Mouse (Mus musculus): ENCODE results near the gene Eva1c.
A peak's percentile ranks its signal among the peaks of the same experiment; 100 is the strongest.

Gene Eva1c

GRCm38 (mm10) chr16:90911766-90912165 lies 85.2 kb downstream of the Eva1c start:
- no peak for DNase-seq (ENCODE audit: extremely low spot score, low read depth, low spot score)

GRCm38 (mm10) chr16:90916040-90916481 lies 89.5 kb downstream of the Eva1c start:
- no peak for DNase-seq (ENCODE audit: extremely low spot score, low read depth, low spot score)

GRCm38 (mm10) chr16:90917156-90917555 lies 90.6 kb downstream of the Eva1c start:
- no peak for DNase-seq (ENCODE audit: extremely low spot score, low read depth, low spot score)

- no peak for DNase-seq (ENCODE audit: extremely low spot score, low read depth, low spot score)
Measured at GRCm38 (mm10) chr16:90921471-90922159, 95.1 kb downstream of the Eva1c start.

- DNase-seq (ENCODE audit: extremely low spot score, low read depth, low spot score): no peak
Measured at GRCm38 (mm10) chr16:90924606-90925370, 98.3 kb downstream of the Eva1c start.

GRCm38 (mm10) chr16:90925461-90925860 lies 98.9 kb downstream of the Eva1c start:
- DNase-seq (ENCODE audit: extremely low spot score, low read depth, low spot score): peak; percentile 14

- no peak for DNase-seq (ENCODE audit: extremely low spot score, low read depth, low spot score)
Measured at GRCm38 (mm10) chr16:90927446-90927845, 100.9 kb downstream of the Eva1c start.

- DNase-seq (ENCODE audit: extremely low spot score, low read depth, low spot score): no peak
Measured at GRCm38 (mm10) chr16:90933534-90934176, 107.1 kb downstream of the Eva1c start.

- DNase-seq (ENCODE audit: extremely low spot score, low read depth, low spot score): no peak
Measured at GRCm38 (mm10) chr16:90934193-90934686, 107.7 kb downstream of the Eva1c start.

- DNase-seq (ENCODE audit: extremely low spot score, low read depth, low spot score): peak; percentile 94
Measured at GRCm38 (mm10) chr16:90934687-90935328, 108.3 kb downstream of the Eva1c start, which contains the start of gene Cfap298. Gene Cfap298 (minus strand): TSS chr16:90935114.

- no peak for DNase-seq (ENCODE audit: extremely low spot score, low read depth, low spot score)
Measured at GRCm38 (mm10) chr16:90941246-90941645, 114.7 kb downstream of the Eva1c start.

GRCm38 (mm10) chr16:90946977-90947376 lies 120.5 kb downstream of the Eva1c start:
- no peak for DNase-seq (ENCODE audit: extremely low spot score, low read depth, low spot score)

GRCm38 (mm10) chr16:90950354-90950963 lies 123.9 kb downstream of the Eva1c start:
- no peak for DNase-seq (ENCODE audit: extremely low spot score, low read depth, low spot score)

- DNase-seq (ENCODE audit: extremely low spot score, low read depth, low spot score): no peak
Measured at GRCm38 (mm10) chr16:90953147-90953546, 126.6 kb downstream of the Eva1c start.

- no peak for DNase-seq (ENCODE audit: extremely low spot score, low read depth, low spot score)
Measured at GRCm38 (mm10) chr16:90953770-90954169, 127.3 kb downstream of the Eva1c start.

All from hindlimb bud, embryonic 11.5 days (tissue).